Mouse (Mus musculus) ES-E14 (cell line): ENCODE measurements at regions not wholly inside any gene's neighbourhood (a gene's known extent, or its start where the extent isn't known, plus 50 kb on each side); places are given as distances from the start of the nearest gene placed in this dataset.
A peak's percentile ranks its signal among the peaks of the same experiment; 100 is the strongest.
"Not testable (repeated sequence)": the region's sequence is repeated elsewhere in the genome, so short reads cannot be mapped to it uniquely, and the experiment has no call there.

Source experiments
- DNase-seq: peaks from one replicate; pipeline ENCODE4 v3.0.0-alpha.2; 2013; ENCODE audit warnings: low read depth, low spot score
- H3K27ac ChIP-seq: 2 replicates; pipeline ENCODE4 v1.5.1; 2012; ENCODE audit warnings: low read depth, mild to moderate bottlenecking, low read length, moderate library complexity, mixed read lengths; ENCODE audit not compliant: poor library complexity, insufficient read depth, severe bottlenecking
- H3K36me3 ChIP-seq: 2 replicates; pipeline ENCODE4 v1.6.1; 2012; ENCODE audit warnings: mild to moderate bottlenecking, low read length, moderate library complexity, mixed read lengths; ENCODE audit not compliant: control insufficient read depth, poor library complexity, insufficient read depth, severe bottlenecking
- H3K4me1 ChIP-seq, 2 experiments: fragments of 150-350 bp in 1 of 2; sonication (generic) in 1 of 2; 2 replicates each; pipeline ENCODE4 v1.6.1; 2012; ENCODE audit warnings: low read length in 2 of 2, mild to moderate bottlenecking in 1 of 2, mixed read lengths in 1 of 2; ENCODE audit not compliant: control insufficient read depth in 2 of 2, insufficient read depth in 2 of 2, poor library complexity in 1 of 2
- H3K4me3 ChIP-seq, 2 experiments: fragments of 150-350 bp in 1 of 2; sonication (generic) in 1 of 2; 2 replicates each; pipeline ENCODE4 v1.5.1; 2012; ENCODE audit warnings: low read length in 2 of 2, low read depth in 1 of 2, mild to moderate bottlenecking in 1 of 2, mixed read lengths in 1 of 2; ENCODE audit not compliant: insufficient read depth in 1 of 2, poor library complexity in 1 of 2, severe bottlenecking in 1 of 2
- H3K9ac ChIP-seq: 2 replicates; pipeline ENCODE4 v1.6.1; 2012; ENCODE audit warnings: low read depth, mild to moderate bottlenecking, low read length, mixed read lengths; ENCODE audit not compliant: poor library complexity, insufficient read depth, severe bottlenecking
- H3K9me3 ChIP-seq: fragments of 150-350 bp; sonication (generic); 2 replicates; pipeline ENCODE4 v1.6.1; 2012; ENCODE audit warnings: low read depth, mild to moderate bottlenecking, low read length; ENCODE audit not compliant: control insufficient read depth, insufficient read depth
- CHD2 ChIP-seq: IDR thresholded peaks from 2 replicates; pipeline ENCODE4 v1.6.1; 2014; ENCODE audit warnings: mild to moderate bottlenecking, low read depth, low read length, inconsistent platforms
- HCFC1 ChIP-seq: IDR thresholded peaks from 2 replicates; pipeline ENCODE4 v1.6.1; 2012; ENCODE audit warnings: low read length, inconsistent platforms, borderline replicate concordance; ENCODE audit not compliant: insufficient read depth
- MAFK ChIP-seq: IDR thresholded peaks from 2 replicates; pipeline ENCODE4 v1.6.1; 2014; ENCODE audit warnings: mild to moderate bottlenecking, low read depth, low read length, inconsistent platforms; ENCODE audit not compliant: insufficient read depth
- ZC3H11A ChIP-seq: IDR thresholded peaks from 2 replicates; pipeline ENCODE4 v1.6.1; 2012; ENCODE audit warnings: low read depth, mild to moderate bottlenecking, inconsistent platforms, low read length, borderline replicate concordance
- ZNF384 ChIP-seq: IDR thresholded peaks from 2 replicates; pipeline ENCODE4 v1.6.1; 2012; ENCODE audit warnings: low read depth, low read length, inconsistent platforms
- in situ Hi-C, 2 experiments: fragments of 600-800 bp; cut with MboI; formaldehyde crosslinking; loops; one replicate each; pipeline ENCODE4 v1.15.1; 2025; ENCODE audit warnings: low sequenced_read_pairs in 2 of 2, inconsistent platforms in 1 of 2; ENCODE audit not compliant: unreplicated experiment in 2 of 2

DNA sequence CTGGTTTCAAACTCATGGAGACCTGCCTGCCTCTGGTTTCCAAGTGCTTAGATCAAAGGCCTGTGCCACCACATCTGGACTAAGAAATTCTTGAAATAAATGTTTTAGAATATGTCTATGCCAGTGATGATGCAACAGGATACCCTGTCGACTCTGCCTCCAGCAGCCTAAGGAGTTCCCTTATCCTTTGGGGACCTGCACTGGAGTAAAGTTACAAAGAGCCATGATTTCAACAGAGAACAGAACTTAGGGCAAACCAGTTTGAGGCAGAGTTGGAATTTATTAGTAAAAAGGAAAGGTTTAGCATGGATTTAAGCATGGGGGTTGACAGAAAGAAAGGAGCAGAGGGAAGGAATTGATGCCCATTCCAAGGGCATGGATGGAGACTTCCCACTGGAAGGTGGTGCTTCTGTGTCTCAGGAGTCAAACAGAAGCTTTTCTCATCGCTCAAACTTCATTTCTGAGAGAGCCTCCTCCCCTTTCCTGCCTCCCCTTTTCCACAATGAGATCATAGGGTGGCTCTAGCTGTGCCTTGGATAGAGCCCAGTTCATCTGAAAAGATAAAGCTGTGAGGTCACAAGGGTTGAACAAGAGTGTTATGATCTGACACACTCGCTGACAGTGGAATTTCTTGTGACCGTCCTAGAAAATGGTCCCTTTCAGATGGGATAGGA, 135.2 kb upstream of the Trim24 start:
- H3K36me3 ChIP-seq, result no peaks in the 10 kb centered on the region
- in situ Hi-C loops, result no loop called here

DNA sequence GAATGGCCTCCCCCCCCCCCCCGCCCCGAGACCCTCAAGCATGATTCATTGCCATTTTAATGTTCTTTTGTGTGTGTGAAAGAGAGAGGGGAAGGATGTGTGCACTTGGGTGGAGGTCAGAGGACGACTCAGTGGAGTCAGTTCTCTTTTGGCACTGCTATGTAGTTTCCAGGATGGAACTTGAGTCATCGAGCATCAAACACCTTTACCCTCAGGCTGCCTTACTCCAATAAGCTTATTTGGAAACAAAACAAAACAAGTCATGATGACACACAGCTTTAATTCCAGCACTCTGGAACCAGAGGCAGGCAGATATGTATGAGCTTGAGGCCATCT, 134.7 kb upstream of the Trim24 start:
- no peak overlapping the region for H3K27ac ChIP-seq
- H3K4me3 ChIP-seq, result no peak overlapping the region
- H3K9ac ChIP-seq, result no peak overlapping the region
- H3K36me3 ChIP-seq, result no peaks in the 10 kb centered on the region
- TF ChIP-seq ZNF384 (no peak), CHD2 (no peak), HCFC1 (no peak), MAFK (no peak), ZC3H11A (no peak)
- no peaks in the 10 kb centered on the region for H3K9me3 ChIP-seq
- in situ Hi-C loops, result no loop called here
- DNase-seq, result no peak
- peaks cover 0 to 5% of the 10 kb centered on the region in 2 experiments; a peak in 2 of 4 replicates for H3K4me1 ChIP-seq

More for the DNA sequence above, 135.2 kb upstream of the Trim24 start:
- H3K4me1 ChIP-seq, result peaks cover 0 to 8% of the 10 kb centered on the region in 2 experiments; a peak in 3 of 4 replicates
- no peak overlapping the region for H3K4me3 ChIP-seq
- no peak for TF ChIP-seq ZNF384
- TF ChIP-seq MAFK, result no peak
- no peak for TF ChIP-seq HCFC1
- no peak for TF ChIP-seq ZC3H11A
- no peak for TF ChIP-seq CHD2
- no peak for DNase-seq
- no peak overlapping the region for H3K27ac ChIP-seq
- H3K9me3 ChIP-seq, result no peaks in the 10 kb centered on the region
- H3K9ac ChIP-seq, result no peak overlapping the region

DNA sequence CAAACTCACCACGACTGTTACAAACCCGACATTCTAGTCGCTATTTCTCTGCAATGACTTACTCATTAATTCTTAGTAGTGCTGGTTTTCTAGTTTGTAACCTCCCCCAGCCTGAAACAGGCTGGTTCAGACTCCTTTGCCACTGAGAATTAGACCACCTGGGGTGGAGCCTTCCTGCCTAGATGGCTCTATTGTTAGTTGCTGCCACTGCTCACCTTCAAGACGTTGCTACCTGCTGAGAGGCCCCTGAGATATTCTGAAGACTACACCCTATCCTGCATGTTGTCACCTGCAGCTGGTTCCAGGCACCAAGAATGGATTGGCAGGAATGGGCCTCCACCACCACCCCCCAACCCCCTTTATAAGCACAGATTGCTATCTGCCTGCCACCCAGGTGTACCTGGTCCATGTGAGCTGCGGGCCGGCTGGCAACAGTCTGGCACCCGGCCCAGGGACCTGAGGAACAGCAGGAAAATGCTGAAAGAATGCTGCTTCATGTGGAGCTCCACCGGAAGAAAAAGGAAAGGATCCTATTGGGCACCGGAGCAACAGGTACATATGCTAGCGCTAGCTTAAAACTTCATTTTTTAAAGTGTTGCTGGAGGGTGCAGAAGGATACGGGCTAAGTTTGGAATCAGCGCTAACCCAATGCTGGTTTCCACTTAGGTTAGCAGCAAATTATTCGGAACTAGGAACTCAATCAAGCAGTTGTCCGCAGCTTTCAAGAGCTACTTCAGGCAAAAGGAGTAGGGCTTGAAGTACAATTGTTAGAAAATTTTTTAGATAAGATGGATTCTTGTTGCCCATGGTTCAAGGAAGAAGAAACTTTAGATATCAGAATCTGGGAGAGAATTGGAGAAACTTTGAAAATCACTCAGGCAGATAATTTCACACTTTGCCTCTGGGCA, 129.4 kb upstream of the Trim24 start:
- Histone ChIP-seq H3K4me1 (no peaks in the 10 kb centered on the region), H3K9me3 (no peaks in the 10 kb centered on the region), H3K9ac (no peak overlapping the region), H3K36me3 (peaks cover 2% of the 10 kb centered on the region; the same call in 1 of the 2 replicates), H3K4me3 (no peak overlapping the region), H3K27ac (peak overlapping the region; percentile 64)
- no peak for DNase-seq
- in situ Hi-C loops, result no loop called here
- no peak for TF ChIP-seq ZNF384
- TF ChIP-seq ZC3H11A, result no peak
- no peak for TF ChIP-seq HCFC1
- TF ChIP-seq CHD2, result no peak
- TF ChIP-seq MAFK, result no peak

DNA sequence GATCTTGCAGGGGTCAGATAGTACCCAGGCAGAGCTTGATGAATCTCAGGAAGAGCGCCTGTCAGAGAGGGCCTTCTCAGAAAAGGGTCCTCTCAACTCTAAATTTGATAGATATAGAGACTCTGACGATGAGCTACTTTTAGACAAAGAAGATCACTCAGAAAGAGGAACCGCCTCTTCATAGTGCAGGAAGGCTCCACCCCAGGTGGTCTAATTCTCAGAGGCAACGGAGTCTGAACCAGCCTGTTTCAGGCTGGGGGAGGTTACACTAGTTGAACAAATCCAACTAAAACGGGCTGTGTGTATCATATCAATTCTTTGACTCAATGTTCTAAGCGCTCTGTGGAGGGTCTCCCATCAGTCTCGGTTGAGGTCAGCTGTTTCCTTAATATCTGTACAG, 128.7 kb upstream of the Trim24 start:
- H3K4me3 ChIP-seq, H3K9me3 ChIP-seq, DNase-seq, in situ Hi-C loops, H3K4me1 ChIP-seq, H3K9ac ChIP-seq, H3K36me3 ChIP-seq, H3K27ac ChIP-seq: not testable (repeated sequence)
